Mouse (Mus musculus): ENCODE measurements around the gene Gm4737.

DNA sequence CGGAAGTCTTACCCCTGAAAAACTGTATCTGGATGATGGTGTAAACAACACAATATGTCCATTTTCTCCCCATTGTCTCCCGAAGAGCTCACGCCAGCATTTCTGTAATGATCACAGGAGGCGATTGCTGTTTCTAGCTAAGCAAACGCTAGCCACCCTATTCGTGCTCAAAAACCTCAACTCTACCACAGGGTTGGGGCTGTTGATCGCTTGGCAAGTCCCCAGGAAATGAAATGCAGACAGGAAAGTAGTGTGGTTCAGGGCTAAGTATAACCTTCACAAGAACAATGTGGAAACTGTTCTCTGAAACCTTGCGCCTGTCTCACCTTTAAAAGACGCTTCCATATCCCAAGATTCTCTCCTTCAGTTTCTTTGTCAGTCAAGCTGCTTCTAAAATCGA lies 34.9 kb downstream of the Gm4737 start, which contains the start of gene Cd96:
- TF ChIP-seq POLR2A (IDR thresholded peaks at IDR 0.05; ENCODE audit: borderline replicate concordance, insufficient read depth, low read length), result no peak
- no peak for TF ChIP-seq CTCF (IDR thresholded peaks at IDR 0.05; ENCODE audit: borderline replicate concordance, insufficient read depth, low read depth, low read length)
